Mouse (Mus musculus) liver, postnatal 0 days (tissue): ENCODE data around the gene Fam213b.

Source experiments
- CTCF ChIP-seq: sonication (generic); IDR thresholded peaks from 2 replicates; pipeline ENCODE4 v1.5.1; 2016; ENCODE audit warnings: antibody characterized with exemption, low read depth
- EP300 ChIP-seq: IDR thresholded peaks from 2 replicates; pipeline ENCODE4 v1.6.1; 2016; ENCODE audit warnings: antibody characterized with exemption, low read depth, mild to moderate bottlenecking

GRCm38 (mm10) chr4:154922291-154922690 is 23.4 kb upstream of the Fam213b start:
- TF ChIP-seq CTCF (no peak), EP300 (no peak)
